Mouse (Mus musculus) layer of hippocampus, postnatal 25 days (tissue): ENCODE data around the gene Abhd11. TPM values are rescaled to one million over a fixed set of nuclear protein-coding genes. Genes with fewer than 3 reads are reported as not detected.
A peak's percentile ranks its signal among the peaks of the same experiment; 100 is the strongest.
"Not testable (repeated sequence)": the region's sequence is repeated elsewhere in the genome, so short reads cannot be mapped to it uniquely, and the experiment has no call there.

Experiments used
- DNase-seq, 2 experiments: peaks; one replicate each; pipeline ENCODE4 v3.0.0; 2022; ENCODE audit warnings: mixed read lengths in 2 of 2, low spot score in 1 of 2; ENCODE audit errors: extremely low spot score in 1 of 2
- total RNA-seq, 2 experiments: library from RNA; stranded (reverse); gene quantifications; 2 replicates each; pipeline ENCODE4 v1.2.3; 2021

Gene Abhd11
- total RNA-seq, 2 experiments from 2014 or later: 32.0 to 33.4 TPM

- no peak for DNase-seq
These were observed 7.3 kb downstream of the Abhd11 start for GRCm38 (mm10) chr5:135016224-135016759.

- DNase-seq: no peak
These were observed 12.9 kb downstream of the Abhd11 start for GRCm38 (mm10) chr5:135021814-135022213.

- peak; percentile 76 to 77 for DNase-seq
These were observed 14.6 kb downstream of the Abhd11 start, which contains the start of gene Stx1a for GRCm38 (mm10) chr5:135023344-135024173. Stx1a (plus strand) TSS chr5:135023482.

- no peak for DNase-seq
These were observed 15.8 kb downstream of the Abhd11 start for GRCm38 (mm10) chr5:135024665-135025224.

GRCm38 (mm10) chr5:135025899-135026298 is 16.9 kb downstream of the Abhd11 start:
- DNase-seq: no peak

GRCm38 (mm10) chr5:135029007-135029854 is 20.3 kb downstream of the Abhd11 start:
- peak in 1 of 2 experiments; percentile 59 for DNase-seq

- DNase-seq: no peak
These were observed 23.6 kb downstream of the Abhd11 start for GRCm38 (mm10) chr5:135032581-135032980.

GRCm38 (mm10) chr5:135034593-135034992 is 25.6 kb downstream of the Abhd11 start:
- no peak for DNase-seq

- no peak for DNase-seq
These were observed 26.8 kb downstream of the Abhd11 start for GRCm38 (mm10) chr5:135035608-135036359.

- DNase-seq: no peak
These were observed 29.0 kb downstream of the Abhd11 start for GRCm38 (mm10) chr5:135037946-135038345.

GRCm38 (mm10) chr5:135039541-135039940 is 30.6 kb downstream of the Abhd11 start:
- DNase-seq: no peak

- DNase-seq: no peak
These were observed 31.1 kb downstream of the Abhd11 start for GRCm38 (mm10) chr5:135040059-135040458.

GRCm38 (mm10) chr5:135040777-135041176 is 31.8 kb downstream of the Abhd11 start:
- DNase-seq: no peak

- no peak for DNase-seq
These were observed 33.3 kb downstream of the Abhd11 start for GRCm38 (mm10) chr5:135042105-135042788.

- no peak for DNase-seq
These were observed 35.6 kb downstream of the Abhd11 start for GRCm38 (mm10) chr5:135044575-135044974.

GRCm38 (mm10) chr5:135048539-135048938 is 39.6 kb downstream of the Abhd11 start:
- no peak for DNase-seq

GRCm38 (mm10) chr5:135049268-135049667 is 40.3 kb downstream of the Abhd11 start:
- not testable (repeated sequence) for DNase-seq

- DNase-seq: no peak
These were observed 44.4 kb downstream of the Abhd11 start for GRCm38 (mm10) chr5:135053356-135053755.
